Mouse (Mus musculus) forebrain, embryonic 15.5 days (tissue): ENCODE measurements around the gene Flii. TPM values are rescaled to one million over a fixed set of nuclear protein-coding genes. Genes with fewer than 3 reads are reported as not detected.
A peak's percentile ranks its signal among the peaks of the same experiment; 100 is the strongest.

Experiments used
- ATAC-seq: fragments of 200-750 bp; cut with Nextera tagmentation; replicated peaks from 2 replicates; pipeline ENCODE4 v1.8.0; 2017; ENCODE audit warnings: mild to moderate bottlenecking, moderate TSS enrichment, moderate library complexity
- H3K27ac ChIP-seq: fragments of 300-500 bp; sonication (generic); replicated peaks from 2 replicates; pipeline ENCODE4 v1.5.1; 2015; ENCODE audit warnings: mild to moderate bottlenecking, inconsistent platforms
- H3K27me3 ChIP-seq: fragments of 300-500 bp; sonication (generic); 2 replicates; pipeline ENCODE4 v1.6.1; 2015; ENCODE audit warnings: inconsistent platforms
- H3K36me3 ChIP-seq: fragments of 300-500 bp; sonication (generic); 2 replicates; pipeline ENCODE4 v1.6.1; 2015; ENCODE audit warnings: mild to moderate bottlenecking, inconsistent platforms
- H3K4me1 ChIP-seq: fragments of 300-500 bp; sonication (generic); 2 replicates; pipeline ENCODE4 v1.6.1; 2015; ENCODE audit warnings: inconsistent platforms
- H3K4me2 ChIP-seq: fragments of 300-500 bp; sonication (generic); replicated peaks from 2 replicates; pipeline ENCODE4 v1.6.1; 2015; ENCODE audit warnings: mild to moderate bottlenecking, inconsistent platforms
- H3K4me3 ChIP-seq: fragments of 300-500 bp; sonication (generic); 2 replicates; pipeline ENCODE4 v1.5.1; 2015; ENCODE audit warnings: mild to moderate bottlenecking, inconsistent platforms
- H3K9ac ChIP-seq: fragments of 300-500 bp; sonication (generic); replicated peaks from 2 replicates; pipeline ENCODE4 v1.6.1; 2015; ENCODE audit warnings: mild to moderate bottlenecking, inconsistent platforms
- H3K9me3 ChIP-seq: fragments of 300-500 bp; sonication (generic); 2 replicates; pipeline ENCODE4 v1.6.1; 2016; ENCODE audit warnings: inconsistent platforms
- WGBS: fragments of 180-500 bp; shearing (Covaris S2); methylation state at CpG from one replicate; pipeline ENCODE4 v1.1.7; 2015; ENCODE audit warnings: mixed read lengths; 5-methylcytosine and 5-hydroxymethylcytosine counted together
- polyA plus RNA-seq: library from polyadenylated mRNA; unstranded; fragments of >200 nt; fragmentation: Nextera tagmentation; extraction: Ambion mirVana; gene quantifications from 2 replicates; pipeline ENCODE4 v1.2.1, GENCODE M21; 2015

Flii gene
- 72.5 and 73.0 TPM in 2 replicates for polyA plus RNA-seq

DNA sequence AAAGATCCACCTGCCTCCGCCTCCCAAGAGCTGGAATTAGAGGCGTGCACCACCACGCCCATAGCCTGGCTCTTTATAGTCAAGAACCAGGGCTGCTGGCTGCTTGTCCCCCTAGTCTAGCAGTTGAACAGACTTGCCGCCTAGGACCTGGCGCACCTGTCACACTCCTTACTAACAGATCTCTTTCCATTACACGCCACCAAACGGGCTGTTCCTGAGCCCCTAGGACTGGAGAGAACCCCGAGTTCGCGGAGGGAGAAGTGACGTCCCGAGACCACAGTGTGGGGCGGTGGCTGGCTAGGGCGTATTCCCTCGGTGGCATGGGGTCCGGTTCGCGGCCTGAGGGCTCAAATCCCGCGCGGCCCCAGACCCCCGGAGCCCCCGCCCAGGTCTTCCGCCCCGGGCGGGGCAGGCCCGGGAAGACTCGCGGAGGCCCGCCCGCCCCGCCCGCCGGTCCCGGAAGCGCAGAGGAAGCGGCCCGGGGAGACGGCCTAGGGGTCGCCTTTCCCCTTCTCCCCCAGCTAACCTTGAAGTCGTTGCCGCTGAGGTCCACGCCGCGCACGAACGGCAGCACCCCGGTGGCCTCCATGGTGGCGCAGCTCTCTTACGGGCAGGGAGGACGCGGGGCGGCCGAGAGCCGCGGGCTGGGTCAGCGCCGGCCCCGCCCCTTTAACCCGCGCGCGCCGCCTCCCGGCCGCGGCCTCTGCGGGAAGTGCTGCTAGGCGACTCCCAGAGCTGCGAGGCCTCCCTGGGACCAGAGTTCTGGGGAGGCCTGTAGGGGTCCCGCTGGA is at the start of gene Flii:
TSS of gene Flii (minus strand) at position 663 of the 791 bp plus-strand sequence.
- Histone ChIP-seq H3K36me3 (peaks cover 38% of the 10 kb centered on the region), H3K27me3 (no peaks in the 10 kb centered on the region), H3K4me2 (peak within 1 kb of the TSS; percentile 70), H3K4me3 (peak within 1 kb of the TSS; percentile 97), H3K9me3 (no peaks in the 10 kb centered on the region), H3K4me1 (peaks cover 32% of the 10 kb centered on the region), H3K27ac (peak within 1 kb of the TSS; percentile 94), H3K9ac (peak within 1 kb of the TSS; percentile 84)
- under 1% methylated on average over 68 of the region's 71 CpGs for WGBS
- peak; percentile 76 for ATAC-seq

GRCm38 (mm10) chr11:60776107-60776828 is 49.2 kb upstream of the Flii start:
- ATAC-seq = no peak
- WGBS = 7% methylated on average over 17 of the region's 17 CpGs

DNA sequence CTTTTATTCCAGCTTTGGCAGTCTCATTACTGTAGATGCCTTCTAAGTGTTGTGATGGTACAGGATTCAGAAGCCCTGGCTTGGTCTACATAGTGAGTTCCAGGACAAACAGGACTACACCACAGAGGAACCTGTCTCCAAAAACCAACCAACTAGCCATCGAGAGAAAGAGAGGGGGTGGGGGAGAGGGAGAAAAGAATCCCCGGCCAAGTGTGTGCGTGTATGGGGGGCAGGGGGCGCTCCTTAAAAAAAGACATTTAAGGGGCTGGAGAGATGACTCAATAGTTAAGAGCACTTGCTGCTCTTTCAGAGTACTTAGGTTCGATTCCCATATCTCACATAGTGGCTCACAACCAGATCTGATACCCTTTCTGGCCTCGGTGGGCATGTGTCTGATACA is 48.5 kb upstream of the Flii start:
- Histone ChIP-seq H3K36me3 (peaks cover 4% of the 10 kb centered on the region; the same call in 1 of the 2 replicates), H3K4me3 (peak overlapping the region; percentile 83), H3K4me2 (peak overlapping the region; percentile 68), H3K4me1 (peaks cover 50% of the 10 kb centered on the region), H3K27ac (no peak overlapping the region), H3K9ac (0 out of 2 replicates have a peak overlapping the region, but pooled peaks have one; percentile 83), H3K9me3 (no peaks in the 10 kb centered on the region), H3K27me3 (no peaks in the 10 kb centered on the region)
- WGBS = 45% methylated on average over 6 of the region's 6 CpGs
- no peak for ATAC-seq

More at GRCm38 (mm10) chr11:60776107-60776828, 49.2 kb upstream of the Flii start:
- H3K27ac ChIP-seq = peak overlapping the region; percentile 80
- peak overlapping the region; percentile 83 for H3K4me3 ChIP-seq
- peak overlapping the region; percentile 83 for H3K9ac ChIP-seq
- H3K27me3 ChIP-seq = no peaks in the 10 kb centered on the region
- peaks cover 4% of the 10 kb centered on the region; the same call in 1 of the 2 replicates for H3K36me3 ChIP-seq
- H3K4me2 ChIP-seq = peak overlapping the region; percentile 68
- peaks cover 57% of the 10 kb centered on the region for H3K4me1 ChIP-seq
- H3K9me3 ChIP-seq = no peaks in the 10 kb centered on the region

- H3K9ac ChIP-seq = no peak overlapping the region
- WGBS = 88% methylated on average over 1 of the region's 1 CpGs
- no peak overlapping the region for H3K4me2 ChIP-seq
These were observed 47.8 kb upstream of the Flii start for GRCm38 (mm10) chr11:60774841-60775240.

GRCm38 (mm10) chr11:60774158-60774689 is 47.2 kb upstream of the Flii start:
- Histone ChIP-seq H3K4me2 (no peak overlapping the region), H3K27ac (no peak overlapping the region), H3K4me3 (no peak overlapping the region), H3K4me1 (peaks cover 37% of the 10 kb centered on the region), H3K9me3 (no peaks in the 10 kb centered on the region), H3K9ac (no peak overlapping the region), H3K27me3 (no peaks in the 10 kb centered on the region), H3K36me3 (no peaks in the 10 kb centered on the region)
- no peak for ATAC-seq
- 87% methylated on average over 3 of the region's 3 CpGs for WGBS

More at GRCm38 (mm10) chr11:60774841-60775240, 47.8 kb upstream of the Flii start:
- Histone ChIP-seq H3K4me3 (no peak overlapping the region), H3K9me3 (no peaks in the 10 kb centered on the region), H3K27ac (no peak overlapping the region), H3K36me3 (no peaks in the 10 kb centered on the region), H3K27me3 (no peaks in the 10 kb centered on the region), H3K4me1 (peaks cover 43% of the 10 kb centered on the region)
- no peak for ATAC-seq

DNA sequence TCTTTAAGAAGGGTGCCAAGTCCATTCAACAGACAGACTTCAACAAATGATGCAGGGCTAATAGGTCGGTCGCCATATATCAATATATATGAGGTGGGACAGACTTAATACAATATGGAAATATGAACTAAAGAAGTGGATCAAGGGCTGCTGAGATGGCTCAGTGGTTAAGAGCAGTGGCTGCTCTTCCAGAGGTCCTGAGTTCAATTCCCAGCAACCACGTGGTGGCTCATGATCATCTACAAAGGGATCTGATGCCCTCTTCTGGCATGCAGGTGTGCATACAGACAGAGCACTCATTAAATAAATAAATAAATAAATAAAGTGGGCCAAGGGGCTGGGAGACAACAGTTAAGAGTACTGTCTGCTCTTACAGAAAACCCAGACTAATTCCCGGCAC is 45.1 kb upstream of the Flii start:
- 80% methylated on average over 4 of the region's 4 CpGs for WGBS
- Histone ChIP-seq H3K9me3 (no peaks in the 10 kb centered on the region), H3K4me1 (peaks cover 22% of the 10 kb centered on the region)

DNA sequence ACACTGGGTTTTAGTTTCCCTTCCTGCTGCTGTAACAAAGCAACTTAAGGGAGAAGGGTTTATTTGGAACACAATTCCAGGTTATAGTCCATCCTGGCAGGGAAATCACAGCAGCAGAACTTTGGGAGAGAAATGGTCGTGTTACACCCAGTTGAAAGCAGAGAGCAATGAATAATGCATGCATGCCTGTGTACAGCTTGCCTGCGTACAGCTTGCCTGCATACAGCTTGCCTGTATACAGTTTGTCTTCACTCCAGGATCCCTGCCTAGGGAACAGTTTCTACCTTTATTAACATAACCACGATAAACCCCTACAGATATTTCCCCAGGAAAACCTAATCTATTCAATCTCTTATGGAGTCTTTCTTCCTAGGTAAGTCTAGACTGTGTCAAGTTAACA is 43.7 kb upstream of the Flii start:
- H3K4me2 ChIP-seq = no peak overlapping the region
- no peaks in the 10 kb centered on the region for H3K9me3 ChIP-seq
- WGBS = 85% methylated on average over 3 of the region's 3 CpGs
- no peak overlapping the region for H3K27ac ChIP-seq
- H3K36me3 ChIP-seq = no peaks in the 10 kb centered on the region
- no peak overlapping the region for H3K4me3 ChIP-seq
- no peak for ATAC-seq
- no peaks in the 10 kb centered on the region for H3K27me3 ChIP-seq
- no peak overlapping the region for H3K9ac ChIP-seq
- peaks cover 13% of the 10 kb centered on the region for H3K4me1 ChIP-seq

More for the DNA sequence above, 45.1 kb upstream of the Flii start:
- ATAC-seq = no peak
- no peak overlapping the region for H3K4me2 ChIP-seq
- H3K4me3 ChIP-seq = no peak overlapping the region
- no peak overlapping the region for H3K9ac ChIP-seq
- H3K36me3 ChIP-seq = no peaks in the 10 kb centered on the region
- H3K27ac ChIP-seq = no peak overlapping the region
- H3K27me3 ChIP-seq = no peaks in the 10 kb centered on the region

DNA sequence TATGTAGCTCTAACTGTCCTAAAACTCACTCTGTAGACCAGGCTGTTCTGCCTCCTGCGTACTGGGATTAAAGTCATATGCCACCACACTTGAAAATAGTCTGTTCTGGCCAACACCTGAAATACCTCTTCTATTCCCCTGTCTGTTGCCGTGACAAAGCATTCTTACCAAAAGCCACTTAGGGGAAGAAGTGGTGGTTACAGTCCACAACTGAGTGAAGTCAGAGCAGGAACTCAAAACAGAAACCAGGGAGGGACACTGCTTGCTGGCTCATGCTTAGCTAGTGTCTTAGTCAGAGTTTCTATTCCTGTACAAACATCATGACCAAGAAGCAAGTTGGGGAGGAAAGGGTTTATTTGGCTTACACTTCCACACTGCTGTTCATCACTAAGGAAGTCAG is 42.3 kb upstream of the Flii start:
- no peak for ATAC-seq
- no peak overlapping the region for H3K27ac ChIP-seq
- H3K36me3 ChIP-seq = no peaks in the 10 kb centered on the region
- no peak overlapping the region for H3K9ac ChIP-seq
- no peak overlapping the region for H3K4me2 ChIP-seq
- no peaks in the 10 kb centered on the region for H3K27me3 ChIP-seq
- H3K4me3 ChIP-seq = no peak overlapping the region
- H3K4me1 ChIP-seq = no peaks in the 10 kb centered on the region
- no peaks in the 10 kb centered on the region for H3K9me3 ChIP-seq
- 81% methylated on average over 2 of the region's 2 CpGs for WGBS

DNA sequence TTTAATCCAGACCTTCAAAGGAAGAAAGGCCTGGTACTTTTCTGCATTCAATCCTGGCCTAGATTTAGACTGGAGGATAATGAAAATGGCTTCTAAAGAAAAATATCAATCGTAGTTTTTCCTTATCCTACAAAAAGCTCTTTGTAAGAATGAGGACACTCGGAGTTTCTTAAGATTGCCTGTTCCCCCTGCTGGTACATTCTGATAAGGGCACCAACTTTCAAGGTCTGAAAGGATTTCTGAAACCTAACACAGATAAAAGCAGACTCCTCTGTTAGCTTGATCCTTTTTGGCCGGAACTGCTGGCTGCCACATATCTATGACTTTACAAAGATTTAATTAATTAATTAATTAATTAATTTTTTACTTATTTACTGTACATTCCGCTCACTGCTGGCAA is 39.9 kb upstream of the Flii start:
- Histone ChIP-seq H3K4me2 (no peak overlapping the region), H3K27ac (no peak overlapping the region), H3K36me3 (0 out of 2 replicates have a peak, but pooled peaks cover 7% of the 10 kb centered on the region), H3K27me3 (no peaks in the 10 kb centered on the region), H3K9ac (no peak overlapping the region), H3K4me3 (no peak overlapping the region), H3K4me1 (no peaks in the 10 kb centered on the region), H3K9me3 (no peaks in the 10 kb centered on the region)
- no peak for ATAC-seq
- 83% methylated on average over 4 of the region's 4 CpGs for WGBS

GRCm38 (mm10) chr11:60761681-60762080 is 34.6 kb upstream of the Flii start:
- no peak overlapping the region for H3K4me2 ChIP-seq
- peaks cover 43% of the 10 kb centered on the region for H3K36me3 ChIP-seq
- no peak overlapping the region for H3K9ac ChIP-seq
- H3K27me3 ChIP-seq = no peaks in the 10 kb centered on the region
- 88% methylated on average over 3 of the region's 3 CpGs for WGBS
- H3K27ac ChIP-seq = no peak overlapping the region
- H3K9me3 ChIP-seq = no peaks in the 10 kb centered on the region
- no peak for ATAC-seq
- no peak overlapping the region for H3K4me3 ChIP-seq
- H3K4me1 ChIP-seq = no peaks in the 10 kb centered on the region

- Histone ChIP-seq H3K27ac (no peak overlapping the region), H3K4me3 (no peak overlapping the region), H3K36me3 (peaks cover 71% of the 10 kb centered on the region), H3K4me1 (no peaks in the 10 kb centered on the region), H3K27me3 (no peaks in the 10 kb centered on the region), H3K9ac (no peak overlapping the region), H3K4me2 (no peak overlapping the region), H3K9me3 (no peaks in the 10 kb centered on the region)
- WGBS = 96% methylated on average over 7 of the region's 7 CpGs
- no peak for ATAC-seq
These were observed 28.5 kb upstream of the Flii start for GRCm38 (mm10) chr11:60755570-60755969.

GRCm38 (mm10) chr11:60740321-60740720 is 13.3 kb upstream of the Flii start:
- peaks cover 47% of the 10 kb centered on the region for H3K36me3 ChIP-seq
- H3K4me3 ChIP-seq = no peak overlapping the region
- no peaks in the 10 kb centered on the region for H3K27me3 ChIP-seq
- no peaks in the 10 kb centered on the region for H3K9me3 ChIP-seq
- H3K4me2 ChIP-seq = no peak overlapping the region
- H3K27ac ChIP-seq = no peak overlapping the region
- 76% methylated on average over 3 of the region's 3 CpGs for WGBS
- no peaks in the 10 kb centered on the region for H3K4me1 ChIP-seq
- ATAC-seq = no peak
- H3K9ac ChIP-seq = no peak overlapping the region
